Mouse (Mus musculus): ENCODE measurements at regions not wholly inside any gene's neighbourhood (a gene's known extent, or its start where the extent isn't known, plus 50 kb on each side); places are given as distances from the start of the nearest gene placed in this dataset.

DNA sequence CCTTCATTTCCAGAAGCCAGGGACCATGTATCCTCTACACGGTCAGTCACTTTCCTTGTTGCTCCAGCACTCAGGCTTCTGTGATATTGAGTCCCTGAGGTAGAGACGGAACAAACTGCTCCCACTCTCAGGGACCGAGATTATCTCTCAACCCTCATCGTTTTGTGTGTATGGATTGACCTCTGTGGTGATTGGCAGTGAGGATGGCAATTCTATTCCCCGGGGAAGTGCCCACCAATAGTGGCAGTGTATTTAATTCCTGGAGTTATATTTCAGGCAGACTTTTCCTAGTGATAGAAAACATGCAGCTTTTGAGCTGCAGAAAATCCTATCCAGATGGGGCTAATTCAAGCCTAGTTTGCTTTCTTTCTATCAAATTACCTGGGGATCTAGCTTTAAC lies 157.8 kb upstream of the Krr1 start:
- 68% methylated on average over 5 of the region's 5 CpGs for WGBS
- no peak overlapping the region for H3K4me2 ChIP-seq (ENCODE audit: low read depth, low read length, severe bottlenecking)
- H3K4me1 ChIP-seq (replicated peaks; ENCODE audit: control insufficient read depth, insufficient read depth, low read length) = no peaks in the 10 kb centered on the region
- no peak overlapping the region for H3K4me3 ChIP-seq (ENCODE audit: low read depth, low read length)
- H3K9ac ChIP-seq (ENCODE audit: low read length) = no peak overlapping the region
- H3K36me3 ChIP-seq (ENCODE audit: control insufficient read depth, insufficient read depth, low read length) = no peaks in the 10 kb centered on the region
- ATAC-seq (replicated peaks; ENCODE audit: low FRiP score) (no peak), DNase-seq (ENCODE audit: low spot score) (no peak)
- no peaks in the 10 kb centered on the region for H3K9me3 ChIP-seq (ENCODE audit: control insufficient read depth, low read length)
- no peak overlapping the region for H3K27ac ChIP-seq (ENCODE audit: low read depth, low read length)
- H3K27me3 ChIP-seq (ENCODE audit: control insufficient read depth, insufficient read depth, low read length) = no peaks in the 10 kb centered on the region; the same call in 1 of the 2 replicates

GRCm38 (mm10) chr10:111815160-111815559 lies 157.3 kb upstream of the Krr1 start:
- no peaks in the 10 kb centered on the region; the same call in 1 of the 2 replicates for H3K27me3 ChIP-seq (ENCODE audit: control insufficient read depth, insufficient read depth, low read length)
- DNase-seq (ENCODE audit: low spot score) = no peak
- no peaks in the 10 kb centered on the region for H3K9me3 ChIP-seq (ENCODE audit: control insufficient read depth, low read length)
- no peak overlapping the region for H3K9ac ChIP-seq (ENCODE audit: low read length)
- 79% methylated on average over 2 of the region's 2 CpGs for WGBS
- H3K4me2 ChIP-seq (ENCODE audit: low read depth, low read length, severe bottlenecking) = no peak overlapping the region
- ATAC-seq (replicated peaks; ENCODE audit: low FRiP score) = no peak
- no peak overlapping the region for H3K27ac ChIP-seq (ENCODE audit: low read depth, low read length)
- H3K4me3 ChIP-seq (ENCODE audit: low read depth, low read length) = no peak overlapping the region
- H3K36me3 ChIP-seq (ENCODE audit: control insufficient read depth, insufficient read depth, low read length) = no peaks in the 10 kb centered on the region
- no peaks in the 10 kb centered on the region for H3K4me1 ChIP-seq (replicated peaks; ENCODE audit: control insufficient read depth, insufficient read depth, low read length)

- H3K27me3 ChIP-seq (ENCODE audit: control insufficient read depth, insufficient read depth, low read length) = no peaks in the 10 kb centered on the region
- WGBS = 59% methylated on average over 7 of the region's 7 CpGs
- H3K36me3 ChIP-seq (ENCODE audit: control insufficient read depth, insufficient read depth, low read length) = no peaks in the 10 kb centered on the region
- no peak overlapping the region for H3K27ac ChIP-seq (ENCODE audit: low read depth, low read length)
- H3K4me3 ChIP-seq (ENCODE audit: low read depth, low read length) = no peak overlapping the region
- ATAC-seq (replicated peaks; ENCODE audit: low FRiP score) = peak; percentile 86
- no peak overlapping the region for H3K4me2 ChIP-seq (ENCODE audit: low read depth, low read length, severe bottlenecking)
- H3K4me1 ChIP-seq (replicated peaks; ENCODE audit: control insufficient read depth, insufficient read depth, low read length) = no peaks in the 10 kb centered on the region
- no peak for DNase-seq (ENCODE audit: low spot score)
- no peak overlapping the region for H3K9ac ChIP-seq (ENCODE audit: low read length)
- H3K9me3 ChIP-seq (ENCODE audit: control insufficient read depth, low read length) = no peaks in the 10 kb centered on the region
These were observed 156.5 kb upstream of the Krr1 start for GRCm38 (mm10) chr10:111815821-111816599.

- Histone ChIP-seq H3K4me1 (replicated peaks; ENCODE audit: control insufficient read depth, insufficient read depth, low read length) (no peaks in the 10 kb centered on the region), H3K27me3 (ENCODE audit: control insufficient read depth, insufficient read depth, low read length) (no peaks in the 10 kb centered on the region), H3K4me2 (ENCODE audit: low read depth, low read length, severe bottlenecking) (no peak overlapping the region), H3K4me3 (ENCODE audit: low read depth, low read length) (no peak overlapping the region), H3K36me3 (ENCODE audit: control insufficient read depth, insufficient read depth, low read length) (no peaks in the 10 kb centered on the region), H3K9me3 (ENCODE audit: control insufficient read depth, low read length) (no peaks in the 10 kb centered on the region), H3K9ac (ENCODE audit: low read length) (no peak overlapping the region), H3K27ac (ENCODE audit: low read depth, low read length) (no peak overlapping the region)
- 94% methylated on average over 8 of the region's 8 CpGs for WGBS
- DNase-seq (ENCODE audit: low spot score) (no peak), ATAC-seq (replicated peaks; ENCODE audit: low FRiP score) (no peak)
These were observed 152.6 kb upstream of the Krr1 start for GRCm38 (mm10) chr10:111819755-111820451.

DNA sequence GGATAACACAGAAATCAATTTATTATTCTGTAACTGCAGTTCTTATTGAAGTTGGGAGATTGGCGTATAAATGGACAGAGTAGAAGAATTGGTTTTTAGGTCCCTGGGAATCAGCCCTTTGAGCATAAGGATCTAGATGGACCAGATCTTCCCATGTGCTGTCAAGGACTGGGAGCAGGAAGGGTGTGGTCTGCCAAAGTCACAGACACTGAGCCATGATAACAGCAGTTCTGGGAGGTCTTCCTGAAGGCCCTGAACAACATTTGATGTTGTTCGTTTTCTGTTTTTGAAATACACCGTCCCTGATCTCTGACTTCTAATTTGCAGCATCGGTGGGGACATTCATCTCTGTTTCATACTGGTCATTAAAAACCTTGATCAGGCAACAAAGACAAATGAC lies 147.6 kb upstream of the Krr1 start:
- H3K4me1 ChIP-seq (replicated peaks; ENCODE audit: control insufficient read depth, insufficient read depth, low read length) = no peaks in the 10 kb centered on the region
- 90% methylated on average over 4 of the region's 4 CpGs for WGBS

GRCm38 (mm10) chr10:111826033-111826754 lies 146.3 kb upstream of the Krr1 start:
- H3K36me3 ChIP-seq (ENCODE audit: control insufficient read depth, insufficient read depth, low read length) = no peaks in the 10 kb centered on the region
- H3K9me3 ChIP-seq (ENCODE audit: control insufficient read depth, low read length) = no peaks in the 10 kb centered on the region
- no peak overlapping the region for H3K27ac ChIP-seq (ENCODE audit: low read depth, low read length)
- ATAC-seq (replicated peaks; ENCODE audit: low FRiP score) = no peak
- H3K9ac ChIP-seq (ENCODE audit: low read length) = no peak overlapping the region
- DNase-seq (ENCODE audit: low spot score) = no peak
- H3K27me3 ChIP-seq (ENCODE audit: control insufficient read depth, insufficient read depth, low read length) = no peaks in the 10 kb centered on the region
- no peak overlapping the region for H3K4me3 ChIP-seq (ENCODE audit: low read depth, low read length)
- 82% methylated on average over 4 of the region's 4 CpGs for WGBS
- no peak overlapping the region for H3K4me2 ChIP-seq (ENCODE audit: low read depth, low read length, severe bottlenecking)
- H3K4me1 ChIP-seq (replicated peaks; ENCODE audit: control insufficient read depth, insufficient read depth, low read length) = no peaks in the 10 kb centered on the region

More for the DNA sequence above, 147.6 kb upstream of the Krr1 start:
- H3K36me3 ChIP-seq (ENCODE audit: control insufficient read depth, insufficient read depth, low read length) = no peaks in the 10 kb centered on the region
- no peak overlapping the region for H3K4me2 ChIP-seq (ENCODE audit: low read depth, low read length, severe bottlenecking)
- H3K9me3 ChIP-seq (ENCODE audit: control insufficient read depth, low read length) = no peaks in the 10 kb centered on the region
- no peak overlapping the region for H3K9ac ChIP-seq (ENCODE audit: low read length)
- no peak for ATAC-seq (replicated peaks; ENCODE audit: low FRiP score)
- H3K27ac ChIP-seq (ENCODE audit: low read depth, low read length) = no peak overlapping the region
- no peak for DNase-seq (ENCODE audit: low spot score)
- H3K27me3 ChIP-seq (ENCODE audit: control insufficient read depth, insufficient read depth, low read length) = no peaks in the 10 kb centered on the region
- H3K4me3 ChIP-seq (ENCODE audit: low read depth, low read length) = no peak overlapping the region

DNA sequence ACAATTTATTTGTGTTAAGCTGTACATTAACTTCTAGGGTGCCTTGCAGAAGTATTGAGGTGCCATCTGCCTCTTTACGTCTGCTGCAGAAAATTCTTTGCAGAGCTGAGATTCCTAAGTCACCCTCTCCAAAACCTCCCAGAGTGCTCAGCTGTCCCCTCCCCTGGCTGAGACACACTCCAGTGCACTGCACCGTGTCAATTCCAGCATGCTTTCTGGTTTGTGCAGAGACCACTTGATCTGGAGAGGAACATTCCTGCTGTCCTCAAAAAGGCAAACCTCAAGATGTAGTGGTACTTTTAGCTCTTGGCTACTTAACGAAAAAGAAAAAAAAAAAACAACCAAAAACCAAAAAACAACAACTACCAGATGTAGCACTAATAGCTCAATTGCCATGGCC lies 145.2 kb upstream of the Krr1 start:
- DNase-seq (ENCODE audit: low spot score) = no peak
- no peaks in the 10 kb centered on the region for H3K36me3 ChIP-seq (ENCODE audit: control insufficient read depth, insufficient read depth, low read length)
- no peak overlapping the region for H3K4me2 ChIP-seq (ENCODE audit: low read depth, low read length, severe bottlenecking)
- no peak overlapping the region for H3K9ac ChIP-seq (ENCODE audit: low read length)
- H3K4me3 ChIP-seq (ENCODE audit: low read depth, low read length) = no peak overlapping the region
- no peaks in the 10 kb centered on the region for H3K9me3 ChIP-seq (ENCODE audit: control insufficient read depth, low read length)
- H3K27me3 ChIP-seq (ENCODE audit: control insufficient read depth, insufficient read depth, low read length) = no peaks in the 10 kb centered on the region
- H3K4me1 ChIP-seq (replicated peaks; ENCODE audit: control insufficient read depth, insufficient read depth, low read length) = no peaks in the 10 kb centered on the region
- 67% methylated on average over 3 of the region's 3 CpGs for WGBS
- ATAC-seq (replicated peaks; ENCODE audit: low FRiP score) = no peak
- H3K27ac ChIP-seq (ENCODE audit: low read depth, low read length) = no peak overlapping the region

- ATAC-seq (replicated peaks; ENCODE audit: low FRiP score) = no peak
- no peaks in the 10 kb centered on the region for H3K9me3 ChIP-seq (ENCODE audit: control insufficient read depth, low read length)
- WGBS = 84% methylated on average over 4 of the region's 4 CpGs
- H3K36me3 ChIP-seq (ENCODE audit: control insufficient read depth, insufficient read depth, low read length) = no peaks in the 10 kb centered on the region
- no peak overlapping the region for H3K4me2 ChIP-seq (ENCODE audit: low read depth, low read length, severe bottlenecking)
- no peaks in the 10 kb centered on the region for H3K4me1 ChIP-seq (replicated peaks; ENCODE audit: control insufficient read depth, insufficient read depth, low read length)
- no peak overlapping the region for H3K27ac ChIP-seq (ENCODE audit: low read depth, low read length)
- no peak overlapping the region for H3K4me3 ChIP-seq (ENCODE audit: low read depth, low read length)
- no peak for DNase-seq (ENCODE audit: low spot score)
- no peaks in the 10 kb centered on the region for H3K27me3 ChIP-seq (ENCODE audit: control insufficient read depth, insufficient read depth, low read length)
- H3K9ac ChIP-seq (ENCODE audit: low read length) = no peak overlapping the region
These were observed 144.5 kb upstream of the Krr1 start for GRCm38 (mm10) chr10:111827930-111828329.
